Mouse (Mus musculus): Measurements from ENCODE around the gene Scn2a.
"Not testable (repeated sequence)": the region's sequence is repeated elsewhere in the genome, so short reads cannot be mapped to it uniquely, and the experiment has no call there.

Gene Scn2a

GRCm38 (mm10) chr2:65701175-65701574, 80.6 kb downstream of the Scn2a start:
- no peak for DNase-seq

- DNase-seq, result no peak
Measured at GRCm38 (mm10) chr2:65722219-65722800, 101.7 kb downstream of the Scn2a start.

- DNase-seq, result no peak
Measured at GRCm38 (mm10) chr2:65745400-65745799, 124.8 kb downstream of the Scn2a start.

- DNase-seq, result no peak
Measured at GRCm38 (mm10) chr2:65782442-65782841, 161.9 kb downstream of the Scn2a start.

DNA sequence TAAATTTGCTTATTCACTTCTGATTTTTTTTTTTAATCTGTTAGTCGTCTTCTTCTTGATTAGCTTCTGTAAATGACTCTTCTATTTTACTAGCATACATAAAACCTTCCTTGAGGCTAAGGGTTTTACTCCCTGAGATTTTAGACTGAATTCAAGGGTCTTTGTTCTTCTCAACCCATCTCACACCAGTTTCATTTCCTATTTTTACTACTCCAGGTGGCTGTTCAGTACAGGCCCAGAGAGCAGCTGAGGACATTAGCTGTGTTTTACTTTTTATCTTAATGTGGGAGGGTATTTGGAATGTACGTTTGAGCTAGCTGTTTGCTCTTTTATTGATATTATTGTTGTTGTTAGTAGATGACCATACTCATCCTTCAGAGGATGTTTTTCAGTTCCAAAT, 162.8 kb downstream of the Scn2a start:
- DNase-seq, result no peak

GRCm38 (mm10) chr2:65792516-65792915, 171.9 kb downstream of the Scn2a start:
- DNase-seq, result no peak

DNA sequence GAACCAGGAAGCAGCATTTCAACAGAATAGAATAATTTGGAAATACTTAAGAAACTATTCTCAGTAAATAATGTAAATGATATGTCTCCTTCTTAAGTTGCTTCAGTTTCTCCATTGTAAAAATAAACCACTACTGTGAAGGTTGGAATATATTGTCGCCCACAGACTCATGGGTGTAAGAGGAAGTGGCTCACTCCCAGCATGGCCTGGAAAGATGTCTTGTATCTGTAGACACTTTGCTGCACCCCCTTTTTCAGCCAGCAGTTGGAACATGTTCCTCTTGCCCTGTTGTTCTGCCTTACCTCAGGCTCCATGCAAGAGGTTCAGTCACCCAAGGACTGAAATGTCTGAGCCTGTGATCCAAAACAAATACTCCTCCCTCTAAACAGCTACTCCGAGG, 173.0 kb downstream of the Scn2a start:
- no peak for DNase-seq

DNA sequence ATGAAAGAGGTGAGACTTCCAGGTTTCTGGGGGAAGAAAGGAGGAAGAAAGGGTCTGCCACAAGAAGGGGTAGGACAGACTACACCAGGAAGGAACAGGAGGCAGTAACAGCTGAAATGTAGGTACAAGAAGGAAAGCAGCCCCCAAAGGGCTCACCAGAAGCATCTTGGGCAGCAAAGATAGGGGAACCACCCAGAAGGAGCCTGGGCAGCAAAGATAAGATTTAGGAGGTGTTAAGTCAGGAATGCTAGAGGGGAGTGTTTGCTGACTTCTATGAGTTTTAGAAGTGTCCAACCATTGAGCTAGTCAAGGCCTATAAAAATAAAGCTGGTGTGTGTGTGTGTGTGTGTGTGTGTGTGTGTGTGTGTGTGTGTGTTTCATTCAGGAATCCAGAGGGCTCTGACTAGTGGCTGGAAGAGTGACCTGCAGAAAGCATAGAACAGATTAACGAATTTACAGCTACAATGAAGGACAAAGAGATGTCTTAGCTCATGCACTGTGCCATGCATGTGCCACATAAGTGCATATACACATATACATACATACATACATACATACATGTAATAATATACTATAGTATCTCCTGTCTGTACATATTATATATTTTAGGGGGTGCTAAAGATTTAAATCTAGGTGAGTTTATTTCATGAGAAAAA, 180.6 kb downstream of the Scn2a start:
- DNase-seq, result no peak

- no peak for DNase-seq
Measured at GRCm38 (mm10) chr2:65806556-65806955, 186.0 kb downstream of the Scn2a start.

DNA sequence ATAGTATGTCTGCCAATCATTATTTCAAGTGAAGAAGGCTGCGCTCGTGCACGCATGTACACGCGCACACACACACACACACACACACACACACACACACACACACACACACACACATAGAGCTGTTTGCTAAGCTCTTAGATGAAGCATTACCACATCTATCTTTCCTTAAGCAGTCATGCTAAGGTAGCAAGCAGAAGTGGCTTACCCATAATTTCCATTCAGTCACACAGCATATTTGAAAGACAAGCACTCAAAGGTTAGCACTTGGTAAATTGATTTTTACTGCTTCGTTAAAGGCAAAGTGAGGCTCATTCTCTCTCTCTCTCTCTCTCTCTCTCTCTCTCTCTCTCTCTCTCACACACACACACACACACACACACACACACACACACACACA, 190.6 kb downstream of the Scn2a start:
- not testable (repeated sequence) for DNase-seq

Data from cerebellum, adult 11 months (tissue).